Mouse (Mus musculus) 3134 (cell line): ENCODE data around the gene Ak5.
A peak's percentile ranks its signal among the peaks of the same experiment; 100 is the strongest.
"Not testable (repeated sequence)": the region's sequence is repeated elsewhere in the genome, so short reads cannot be mapped to it uniquely, and the experiment has no call there.

Experiments used
- DNase-seq: peaks from one replicate; pipeline ENCODE4 v3.0.0-alpha.2; 2011; ENCODE audit warnings: low spot score; ENCODE audit not compliant: insufficient read length; ENCODE audit errors: extremely low read depth

The Ak5 gene

DNA sequence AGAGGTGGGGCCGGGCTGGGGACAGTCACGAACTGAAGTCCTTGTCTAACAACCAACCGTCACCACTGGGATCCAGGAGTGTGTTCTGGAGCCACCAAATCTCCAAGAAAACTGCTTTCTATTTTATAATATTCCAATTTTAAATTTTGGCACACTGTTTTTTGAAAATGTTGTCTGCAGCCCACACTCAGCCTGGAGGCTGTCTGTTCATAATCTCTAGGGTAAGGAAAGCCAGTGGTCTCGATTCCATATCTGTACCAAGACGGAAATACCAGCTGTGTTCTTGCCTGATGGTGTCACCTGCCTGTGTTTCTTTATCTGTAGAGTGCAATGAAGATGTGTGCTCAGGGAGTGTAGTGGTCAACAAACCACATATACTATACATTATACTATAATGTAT lies 23.6 kb downstream of the Ak5 start:
- DNase-seq = no peak

DNA sequence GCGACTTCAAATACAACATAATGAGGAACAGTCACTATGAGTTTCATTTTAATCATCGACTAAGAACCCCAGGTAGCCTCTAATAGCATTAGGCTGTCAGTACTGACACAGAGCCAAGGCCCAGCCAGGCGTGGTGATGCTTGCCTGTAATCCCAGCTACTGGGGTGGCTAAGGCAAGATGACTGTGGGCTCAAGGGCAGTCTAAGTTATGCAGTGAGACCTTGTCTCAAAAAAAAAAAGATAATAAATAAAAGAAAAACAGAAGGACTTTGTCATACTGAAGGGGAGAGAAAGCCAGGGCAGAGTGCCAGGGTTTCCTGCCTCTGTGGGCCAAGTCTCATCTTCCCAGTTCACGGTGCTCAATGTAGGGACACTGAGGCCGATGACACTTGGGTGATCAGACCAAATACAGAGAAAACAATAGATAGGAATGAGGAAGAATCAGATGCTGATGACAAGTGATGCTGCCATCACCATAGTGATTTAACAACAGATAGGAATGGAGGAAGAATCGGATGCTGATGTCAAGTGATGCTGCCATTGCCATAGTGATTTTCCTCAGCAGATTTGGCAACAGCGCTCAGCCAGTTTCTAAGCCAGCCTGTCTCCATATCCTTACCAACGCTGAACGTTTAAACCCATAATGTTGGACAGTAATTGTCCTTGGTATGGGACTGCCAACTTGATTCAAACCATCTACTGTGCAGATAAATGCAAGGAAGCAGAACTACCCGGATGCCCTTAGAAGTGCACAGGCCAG lies 42.9 kb downstream of the Ak5 start:
- no peak for DNase-seq

- DNase-seq = no peak
Observed at GRCm38 (mm10) chr3:152620534-152620933, 47.6 kb downstream of the Ak5 start.

DNA sequence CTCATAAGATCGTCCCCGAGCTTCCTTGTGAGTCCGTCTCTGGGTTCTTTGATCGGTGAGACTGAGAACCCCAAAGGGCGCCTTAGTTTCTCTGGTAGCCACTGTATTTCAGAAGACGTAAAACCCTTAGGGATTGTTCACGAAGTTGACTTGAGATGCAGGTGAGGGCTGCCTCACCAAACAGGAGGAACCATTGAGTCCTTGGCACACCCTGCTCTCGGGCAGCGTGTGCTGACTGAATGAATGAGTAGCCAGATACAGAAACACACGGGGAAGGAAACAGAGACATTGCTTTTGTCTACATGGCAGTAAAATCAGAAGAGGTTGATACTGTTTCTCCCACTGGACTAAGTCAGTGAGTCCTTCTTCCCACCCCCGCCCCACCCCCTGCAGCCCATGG lies 48.1 kb downstream of the Ak5 start:
- DNase-seq = no peak

DNA sequence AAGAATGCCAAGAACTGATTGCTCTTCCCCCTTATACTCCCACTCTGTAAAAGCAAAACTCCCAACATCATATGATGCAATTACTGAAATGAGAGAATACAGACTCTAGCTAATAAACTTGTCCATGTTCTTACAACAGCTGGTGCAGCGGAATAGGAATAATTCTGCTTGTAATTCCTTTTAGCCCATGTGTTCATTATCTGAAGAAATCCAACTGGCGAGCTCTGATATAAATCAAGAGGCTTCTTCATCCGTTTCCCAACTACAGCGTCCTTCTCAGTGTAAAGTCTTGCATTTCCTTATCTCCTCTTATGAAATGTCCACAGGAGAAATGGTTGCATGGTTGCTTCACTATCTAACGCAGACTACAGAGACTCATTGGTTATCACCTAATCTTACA lies 59.1 kb downstream of the Ak5 start:
- DNase-seq = no peak

DNA sequence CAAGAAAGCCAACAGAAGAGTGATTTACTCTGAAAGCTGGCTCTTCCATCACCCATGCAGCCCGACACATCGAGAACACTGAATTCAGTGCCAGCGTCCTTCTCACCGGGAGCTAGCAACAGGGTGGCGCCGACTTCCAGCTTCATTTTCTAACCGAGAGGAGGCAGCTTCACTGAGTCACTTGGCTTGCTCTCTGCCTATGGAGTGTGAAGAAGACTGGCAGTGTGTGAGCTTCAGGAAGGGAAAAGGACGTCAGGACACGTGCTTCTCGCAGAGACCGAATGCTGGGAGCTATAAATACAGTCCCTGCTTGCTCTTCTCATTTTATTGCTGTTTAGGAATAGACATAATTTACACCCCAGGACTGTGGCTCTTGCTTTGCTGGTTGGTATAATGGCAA lies 62.3 kb downstream of the Ak5 start:
- no peak for DNase-seq

DNA sequence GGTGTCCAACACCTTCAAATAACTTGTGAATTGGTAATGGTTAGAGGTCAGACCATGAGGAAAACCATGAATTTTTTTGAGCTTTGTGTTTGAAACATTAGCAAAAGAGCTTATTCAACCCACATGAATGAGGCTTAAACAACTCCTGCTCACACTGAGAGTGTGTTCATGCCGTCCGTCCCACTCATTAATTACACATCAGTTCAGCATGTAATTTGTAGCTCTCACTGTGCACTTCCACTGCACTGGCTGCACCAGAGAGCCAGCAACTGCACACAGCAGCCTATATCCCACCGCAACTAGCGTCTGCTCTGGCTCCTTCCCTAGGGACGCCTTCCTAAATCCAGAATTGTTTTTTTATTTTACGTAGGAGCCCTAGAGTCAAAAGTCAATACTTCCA lies 68.5 kb downstream of the Ak5 start:
- DNase-seq = no peak

DNA sequence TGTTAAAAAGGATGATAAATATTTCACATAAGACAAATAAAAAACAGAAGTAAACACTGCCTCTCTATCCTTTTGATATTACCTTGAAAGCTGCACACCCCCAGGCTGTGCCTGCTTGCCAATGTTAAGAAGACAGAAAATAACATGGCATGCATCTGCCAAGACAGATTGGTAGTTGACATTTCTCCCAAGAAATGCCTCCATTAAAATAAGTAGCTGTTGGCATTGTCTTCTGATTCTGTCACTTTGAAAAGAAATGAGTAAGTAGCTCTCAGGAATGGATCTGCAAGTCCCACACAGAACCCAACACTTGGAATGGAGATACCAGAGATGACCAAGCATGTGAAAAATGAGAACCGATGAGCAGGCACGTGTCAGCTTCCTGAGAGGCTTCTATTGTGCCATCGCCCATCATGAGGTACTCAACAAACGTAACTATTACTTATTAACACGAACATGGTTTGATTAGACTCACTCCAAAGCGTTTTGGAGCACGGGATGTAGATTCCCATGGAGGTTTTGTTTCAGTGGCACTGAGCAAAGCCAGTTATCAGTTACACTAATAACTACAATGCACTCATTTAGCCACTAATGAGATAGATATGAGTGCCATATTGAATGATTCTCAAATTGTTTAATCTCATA lies 71.6 kb downstream of the Ak5 start:
- no peak for DNase-seq

DNA sequence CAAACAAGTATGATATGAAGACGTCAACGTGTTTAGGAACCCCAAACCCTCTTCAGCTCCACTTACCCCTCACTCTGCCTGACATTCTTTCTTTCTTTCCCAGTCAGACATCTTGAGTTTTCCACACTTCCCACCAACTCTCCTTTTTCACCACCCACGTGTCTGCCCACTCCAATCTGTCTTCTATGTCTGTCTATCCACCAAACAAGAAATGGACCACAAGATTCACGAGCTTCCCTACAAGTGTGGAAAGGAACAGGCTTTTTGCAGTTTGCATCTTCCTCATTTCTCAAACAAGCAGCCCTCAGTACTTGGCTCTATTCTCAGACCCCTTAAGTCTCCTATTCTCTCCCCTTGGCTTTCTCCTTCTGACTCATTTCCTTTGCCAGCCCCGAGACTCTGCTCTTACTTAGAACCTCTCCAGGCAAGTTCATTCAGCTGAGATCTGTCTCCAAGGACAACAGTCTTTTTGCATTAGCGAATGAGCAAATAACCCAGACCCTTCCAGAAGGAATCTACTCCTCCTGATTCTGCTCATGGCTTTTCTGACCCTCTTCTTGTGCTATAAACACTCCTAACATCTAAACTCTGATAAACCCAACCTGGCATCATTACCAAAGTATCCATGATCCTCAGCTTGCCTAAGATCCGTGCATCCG lies 75.3 kb downstream of the Ak5 start:
- DNase-seq = no peak

DNA sequence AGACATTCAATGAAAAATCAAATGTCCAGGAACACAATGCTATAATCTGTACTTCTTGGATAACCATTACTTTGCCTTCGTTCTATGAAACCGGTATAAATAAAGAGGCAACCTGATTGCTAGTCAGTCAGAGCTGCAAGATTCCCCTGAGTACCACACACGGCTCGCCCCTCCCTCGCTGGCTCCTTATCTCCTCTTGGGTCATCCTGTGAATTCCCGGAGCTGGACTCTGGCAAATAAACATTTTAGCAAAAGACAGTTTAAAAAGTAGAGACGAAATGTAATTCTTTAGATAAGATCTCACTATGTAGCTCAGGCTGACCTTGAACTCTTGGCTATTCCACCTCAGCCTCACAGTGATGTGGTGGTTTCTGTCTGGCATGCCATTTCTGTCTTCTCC lies 77.7 kb downstream of the Ak5 start:
- DNase-seq = no peak

GRCm38 (mm10) chr3:152589101-152589500 lies 79.1 kb downstream of the Ak5 start:
- DNase-seq = not testable (repeated sequence)

DNA sequence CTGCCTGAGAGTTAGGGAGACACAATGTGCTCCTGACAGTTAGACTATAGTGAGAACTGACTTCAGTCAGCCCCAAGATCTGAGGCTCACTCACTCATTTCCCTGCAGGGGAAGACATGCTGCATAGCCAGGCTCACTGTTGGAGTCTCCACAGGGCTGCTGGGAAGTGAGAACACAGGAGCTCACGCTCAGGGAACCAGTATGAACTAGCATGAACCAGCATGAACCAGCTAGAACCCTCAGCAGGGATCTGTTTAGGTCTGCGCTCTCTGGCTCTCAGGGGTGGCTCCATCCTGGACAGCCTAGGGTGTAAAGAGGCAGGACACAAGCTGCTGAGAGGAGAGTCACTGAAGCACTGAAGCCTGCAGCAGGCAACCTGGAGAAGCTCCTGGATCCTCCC lies 81.2 kb downstream of the Ak5 start:
- DNase-seq = no peak

GRCm38 (mm10) chr3:152586191-152586590 lies 82.0 kb downstream of the Ak5 start:
- no peak for DNase-seq

DNA sequence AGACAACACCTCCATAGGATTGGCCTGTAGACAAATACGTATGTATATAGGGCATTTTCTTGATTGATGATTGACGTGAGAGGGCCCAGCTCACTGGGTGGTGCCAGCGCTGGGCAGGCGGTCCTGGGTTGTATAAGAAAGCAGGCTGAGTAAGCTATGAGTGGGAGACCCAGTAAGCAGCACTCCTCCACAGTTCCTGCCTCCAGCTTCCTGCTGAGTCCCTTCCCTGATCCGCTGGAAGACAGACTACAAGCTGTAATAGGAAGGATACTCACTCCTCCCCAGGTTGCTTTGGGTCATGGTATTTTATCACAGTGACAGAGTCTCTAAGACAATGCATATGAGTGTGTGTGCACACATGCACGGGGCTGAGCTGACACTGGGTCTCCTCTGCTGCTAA lies 82.6 kb downstream of the Ak5 start:
- DNase-seq = no peak

DNA sequence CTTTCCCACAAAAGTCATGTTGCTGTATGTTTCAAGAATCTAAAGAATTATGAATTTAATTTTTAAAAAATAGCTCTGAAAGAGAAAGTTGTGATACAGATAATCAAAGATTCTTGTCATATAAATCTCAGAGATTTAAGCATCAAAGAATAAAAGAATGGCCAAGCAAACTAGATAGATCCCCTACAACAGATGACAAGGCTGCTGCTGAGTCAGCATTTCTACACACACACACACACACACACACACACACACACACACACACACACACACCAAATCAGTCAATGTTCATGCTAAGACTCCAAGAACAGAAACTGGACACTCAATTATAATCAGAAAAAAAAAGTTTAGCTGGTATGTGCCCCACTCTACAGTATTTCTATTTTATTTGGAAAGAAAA lies 85.1 kb downstream of the Ak5 start:
- DNase-seq = no peak

- DNase-seq = not testable (repeated sequence)
Observed at GRCm38 (mm10) chr3:152581853-152582252, 86.3 kb downstream of the Ak5 start.

DNA sequence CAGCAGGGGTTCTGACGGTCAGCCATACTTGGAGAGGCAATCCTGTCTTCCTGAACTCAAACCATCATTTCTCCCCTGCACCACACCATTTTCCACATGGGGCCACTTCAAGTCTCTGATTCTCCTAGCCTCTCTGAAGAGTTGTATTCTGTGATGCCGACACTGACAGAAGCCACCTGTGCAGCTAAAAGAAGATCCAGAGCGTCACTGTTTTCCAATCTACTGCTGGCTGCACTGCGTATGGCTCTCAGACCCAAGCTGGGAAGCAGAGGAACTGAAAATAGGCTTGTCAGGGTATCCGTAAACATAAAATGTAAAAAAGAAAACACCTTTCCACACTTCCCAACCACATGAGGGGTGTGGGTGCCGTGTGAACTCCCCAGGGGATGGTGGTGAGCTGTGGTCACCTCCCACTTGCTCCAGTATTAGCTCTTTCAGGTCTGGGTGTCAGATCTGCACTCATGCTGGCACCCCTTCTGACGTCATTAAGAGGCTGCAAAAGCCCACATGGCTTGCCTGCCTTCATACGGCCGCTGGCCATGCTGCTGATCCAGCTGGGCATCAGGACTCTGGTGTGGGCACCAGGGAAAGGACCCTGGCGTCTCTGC lies 88.1 kb downstream of the Ak5 start:
- DNase-seq = no peak

DNA sequence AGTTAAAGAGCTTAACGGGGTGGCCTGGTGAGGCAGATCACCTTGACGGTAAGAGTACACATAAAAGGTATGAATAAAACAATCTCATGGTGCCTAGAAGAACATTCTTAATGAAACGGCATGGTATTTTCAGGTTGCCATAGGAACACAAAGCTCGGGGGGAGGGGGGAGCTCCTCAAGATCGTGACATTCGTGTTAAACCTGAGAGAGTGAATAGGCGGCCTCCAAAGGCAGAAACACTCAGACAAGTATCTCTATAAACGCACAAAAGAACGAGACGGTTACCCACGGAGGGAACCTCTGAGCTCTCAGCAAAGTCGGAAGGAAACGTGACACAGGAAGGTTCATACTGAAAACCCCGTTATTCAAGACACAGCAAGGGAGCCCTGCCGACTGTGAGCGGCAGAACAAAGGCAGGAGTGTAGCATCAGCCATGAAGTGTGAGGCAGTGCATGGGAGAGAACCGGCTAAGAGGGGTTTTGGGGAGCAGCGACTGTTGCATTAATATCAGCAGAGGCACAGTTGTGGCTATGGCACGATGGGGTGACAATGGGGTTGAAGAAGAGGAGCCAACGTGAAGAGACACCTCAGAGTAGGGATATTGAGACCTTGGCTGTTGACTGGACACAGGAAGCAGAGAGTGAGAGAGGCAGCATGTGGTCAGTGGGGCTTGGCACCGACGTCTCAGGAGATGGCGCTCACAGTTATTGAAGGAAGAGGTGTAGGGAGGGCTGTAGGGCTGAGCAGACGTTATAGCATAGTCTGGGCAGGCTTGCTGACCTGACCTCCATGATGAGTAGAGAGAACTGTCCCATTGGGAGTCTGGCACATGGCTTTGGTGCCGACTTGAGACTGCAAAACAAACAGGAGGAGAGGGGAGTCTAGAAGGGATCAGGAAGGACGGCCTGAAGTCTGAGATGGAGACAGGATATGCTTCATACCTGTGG lies 89.6 kb downstream of the Ak5 start:
- DNase-seq = no peak

- DNase-seq = no peak
Observed at GRCm38 (mm10) chr3:152577763-152578162, 90.4 kb downstream of the Ak5 start.

- DNase-seq = no peak
Observed at GRCm38 (mm10) chr3:152577273-152577672, 90.9 kb downstream of the Ak5 start.

DNA sequence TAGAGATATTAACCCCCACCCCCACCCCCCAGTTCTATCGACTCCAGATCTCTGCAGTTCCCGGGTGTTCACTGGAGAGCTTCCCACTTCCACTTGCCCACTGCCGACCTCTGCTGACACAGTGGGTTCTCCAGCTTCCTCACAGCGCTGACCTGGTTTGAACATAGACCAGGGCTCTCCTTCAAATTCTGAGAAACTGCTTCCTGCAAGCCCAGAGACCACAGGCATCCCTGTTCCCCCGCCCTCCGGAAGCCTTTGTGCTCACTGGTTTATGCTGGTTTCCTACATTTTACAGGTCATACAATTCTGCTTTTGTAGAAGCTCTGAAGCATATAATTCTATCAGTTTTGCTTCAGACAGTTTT lies 98.9 kb downstream of the Ak5 start:
- peak; percentile 82 for DNase-seq
